Mouse (Mus musculus) heart, postnatal 0 days (tissue): ENCODE measurements at regions not wholly inside any gene's neighbourhood (a gene's known extent, or its start where the extent isn't known, plus 50 kb on each side); places are given as distances from the start of the nearest gene placed in this dataset.

Experiments
- CTCF ChIP-seq: IDR thresholded peaks from 2 replicates; pipeline ENCODE4 v1.5.1; 2016; ENCODE audit warnings: antibody characterized with exemption, control low read depth, low read depth
- EP300 ChIP-seq: IDR thresholded peaks from 2 replicates; pipeline ENCODE4 v1.6.1; 2016; ENCODE audit warnings: antibody characterized with exemption, low read depth

DNA sequence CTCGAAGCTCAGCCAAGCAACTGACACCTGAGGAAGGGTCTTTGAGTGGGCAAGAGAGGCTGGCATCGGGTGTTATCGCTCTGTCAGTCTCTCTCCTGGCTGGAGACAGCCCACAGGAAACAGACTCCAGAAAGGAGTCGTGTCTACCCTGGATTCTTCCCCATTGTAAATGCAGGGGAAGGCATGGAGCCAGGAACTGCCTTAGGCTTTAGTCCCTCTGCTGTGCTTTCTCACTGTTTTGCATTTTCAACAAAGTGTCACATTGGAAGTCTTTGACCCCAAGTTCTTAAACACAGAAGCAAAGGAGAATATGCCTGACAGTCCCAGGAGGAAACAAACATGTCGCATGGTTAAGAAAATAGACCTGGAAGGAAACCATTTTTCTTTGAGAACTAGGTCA is 480.4 kb upstream of the Atp11b start:
- TF ChIP-seq CTCF (no peak), EP300 (no peak)
